In genomic region chr1:149556381-149556780, GRCm38 (mm10) we compare ENCODE assay signal across 7 mouse cellular contexts.
DNase-seq lines count a peak whose midpoint lies in the region.

No protein-coding gene starts in this region.

- peak; percentile 42 for DNase-seq in ovary, adult 18-20 months (ENCODE audit: low spot score)
- no peak for DNase-seq in ovary, postnatal 14 days (ENCODE audit: low spot score)
- peak; percentile 46 to 49 for DNase-seq in cerebellum, adult 18-20 months
- peak; percentile 64 for DNase-seq in kidney, postnatal 10 days
- DNase-seq in lung, postnatal 36 days = peak; percentile 20
- no peak for DNase-seq in retina, embryonic 14.5 days (ENCODE audit: low spot score)
- DNase-seq in gastrocnemius, adult 8-10 months (ENCODE audit: low spot score in 2 of 2) = no peak

Comparison
In these comparisons a context has a peak if more than half of its experiments do, and no peak if none do; other contexts are left out.
1. DNase-seq: peak in ovary, adult 18-20 months (single experiment), cerebellum, adult 18-20 months (2 of 2), kidney, postnatal 10 days (single experiment) and lung, postnatal 36 days (single experiment); none in ovary, postnatal 14 days (single experiment), retina, embryonic 14.5 days (single experiment) and gastrocnemius, adult 8-10 months (0 of 2).